Mouse (Mus musculus) kidney, postnatal 36 days (tissue): Measurements from ENCODE around the gene Zc4h2.

Source experiments
- DNase-seq, 2 experiments: peaks; one replicate each; pipeline ENCODE4 v3.0.0; 2021 to 2022; ENCODE audit warnings: mixed read lengths in 2 of 2

Gene Zc4h2

GRCm38 (mm10) chrX:95657804-95658599 is at the start of gene Zc4h2:
TSS of gene Zc4h2 (minus strand) at chrX:95658509.
- peak; percentile 74 to 89 for DNase-seq

GRCm38 (mm10) chrX:95687119-95687518 is 28.8 kb upstream of the Zc4h2 start:
- peak; percentile 6 to 8 for DNase-seq

- no peak for DNase-seq
Observed at GRCm38 (mm10) chrX:95682206-95682605, 23.9 kb upstream of the Zc4h2 start.

- peak; percentile 1 to 26 for DNase-seq
Observed at GRCm38 (mm10) chrX:95658600-95659084, 333 bp upstream of the Zc4h2 start.

GRCm38 (mm10) chrX:95600609-95601008 is 57.7 kb downstream of the Zc4h2 start:
- DNase-seq, result no peak
